Mouse (Mus musculus) MEL (cell line): ENCODE measurements around the gene Pak1ip1. TPM values are rescaled to one million over a fixed set of nuclear protein-coding genes. Genes with fewer than 3 reads are reported as not detected.

ENCODE experiments used
- polyA plus RNA-seq, 2 experiments: library from polyadenylated mRNA; stranded (reverse) in 1 of 2; unstranded in 1 of 2; fragments of >175 nt in 1 of 2; fragments of >200 nt in 1 of 2; gene quantifications; 2 replicates each; pipeline versions ENCODE4 v1.2.1 to v1.2.4; 2012; ENCODE audit warnings: low replicate concordance in 2 of 2, low read depth in 1 of 2; ENCODE audit not compliant: insufficient read length in 2 of 2, insufficient read depth in 1 of 2, missing spikeins in 1 of 2
- total RNA-seq: library from RNA; depleted of rRNA; stranded (reverse); fragments of 300-350 nt; gene quantifications from 2 replicates; pipeline ENCODE4 v1.2.3, GENCODE M21; 2012; rRNA removed

The Pak1ip1 gene
- total and polyA plus RNA-seq, 3 experiments, result 101 to 109 TPM; not detected in 1

Other genes with a start within 250 kb of the Pak1ip1 start
- gene Gcnt2, start 141.3 kb upstream of the Pak1ip1 start, total RNA-seq, result 0.04 TPM in 1 of 2 replicates, not detected in the other
- under 1 TPM in 1 of 2 experiments, not detected in 1; 0.03 TPM for gene Gcnt2, start 141.3 kb upstream of the Pak1ip1 start, polyA plus RNA-seq
- 260 and 319 TPM in 2 replicates for gene Tmem14c, start 15.3 kb downstream of the Pak1ip1 start, total RNA-seq
- gene Tmem14c, start 15.3 kb downstream of the Pak1ip1 start, polyA plus RNA-seq, result 100 to 1,000 TPM in 1 of 2 experiments, not detected in 1; 294 TPM
- not detected in 2 replicates for gene Mak, start 78.7 kb downstream of the Pak1ip1 start, total RNA-seq
- not detected for gene Mak, start 78.7 kb downstream of the Pak1ip1 start, polyA plus RNA-seq
- not detected in 2 replicates for gene Gcm2, start 110.0 kb downstream of the Pak1ip1 start, total RNA-seq
- not detected for gene Gcm2, start 110.0 kb downstream of the Pak1ip1 start, polyA plus RNA-seq
- not detected in 2 replicates for gene Sycp2l, start 113.3 kb downstream of the Pak1ip1 start, total RNA-seq
- not detected for gene Sycp2l, start 113.3 kb downstream of the Pak1ip1 start, polyA plus RNA-seq
- gene Elovl2, start 219.4 kb downstream of the Pak1ip1 start, total RNA-seq, result not detected in 2 replicates
- not detected for gene Elovl2, start 219.4 kb downstream of the Pak1ip1 start, polyA plus RNA-seq
- 10.7 and 11.1 TPM in 2 replicates for gene Smim13, start 248.8 kb downstream of the Pak1ip1 start, total RNA-seq
- gene Smim13, start 248.8 kb downstream of the Pak1ip1 start, polyA plus RNA-seq, result 10 to 100 TPM in 1 of 2 experiments, not detected in 1; 13.1 TPM